Mouse (Mus musculus): Measurements from ENCODE around the gene Gnaz.

The Gnaz gene

DNA sequence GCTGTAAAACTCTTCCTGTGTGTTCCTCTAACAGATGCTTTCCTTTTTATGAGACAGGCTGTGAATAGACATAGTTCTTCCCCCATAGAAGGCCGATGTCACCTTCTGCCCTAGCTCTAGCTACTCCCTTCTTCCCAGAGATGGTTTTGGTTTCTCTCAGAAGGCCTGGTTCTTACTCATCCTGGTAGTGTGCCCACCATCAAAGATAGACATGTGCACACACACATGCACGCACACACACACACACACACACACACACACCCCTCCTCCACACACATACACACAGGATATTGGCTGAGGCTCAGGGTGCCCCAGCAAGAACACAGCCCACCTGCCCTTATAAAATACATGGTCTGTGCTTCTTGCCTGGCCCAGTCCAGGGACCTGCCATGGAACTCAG, 2.3 kb downstream of the Gnaz start:
- no peak for DNase-seq (ENCODE audit: low spot score)

DNA sequence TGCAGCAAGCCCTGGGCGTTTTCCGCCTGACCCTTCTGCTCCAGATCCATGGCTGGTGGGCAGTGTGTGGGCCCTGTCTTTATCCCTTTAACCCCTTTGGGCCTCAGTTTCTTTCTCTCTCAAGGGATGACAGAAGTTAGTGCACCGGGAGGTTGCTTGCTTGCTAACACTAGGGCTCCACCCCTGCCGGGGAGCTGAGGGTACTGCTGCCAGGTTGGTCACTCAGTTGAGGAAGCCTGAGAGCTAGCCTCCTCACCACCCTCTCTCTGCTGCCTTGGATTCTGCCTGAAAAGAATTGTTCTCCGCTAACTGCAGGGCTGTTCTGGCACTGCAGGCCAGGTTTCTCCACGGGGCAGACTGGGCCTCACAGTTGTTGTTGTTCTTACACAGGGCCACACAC, 6.0 kb downstream of the Gnaz start:
- no peak for DNase-seq (ENCODE audit: low spot score)

DNA sequence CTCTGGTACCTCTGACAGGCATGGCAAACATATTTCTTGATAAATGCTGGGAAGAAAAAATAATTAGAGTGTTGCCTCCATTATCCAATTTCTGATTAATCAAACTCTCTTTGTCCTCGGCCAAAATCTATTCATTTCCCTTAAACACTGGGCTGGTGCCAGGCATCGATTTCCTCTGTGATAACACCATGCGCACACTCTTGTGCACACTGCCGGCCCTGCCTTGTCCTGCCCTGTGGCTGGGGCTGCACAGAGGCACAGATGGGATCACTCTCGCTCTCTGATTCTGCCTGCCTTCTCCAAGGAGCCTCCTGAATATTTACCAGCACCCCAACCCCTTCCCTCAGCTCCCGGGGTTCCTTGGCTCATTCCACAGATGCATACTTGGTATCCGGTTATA, 8.6 kb downstream of the Gnaz start:
- DNase-seq (ENCODE audit: low spot score), result no peak

DNA sequence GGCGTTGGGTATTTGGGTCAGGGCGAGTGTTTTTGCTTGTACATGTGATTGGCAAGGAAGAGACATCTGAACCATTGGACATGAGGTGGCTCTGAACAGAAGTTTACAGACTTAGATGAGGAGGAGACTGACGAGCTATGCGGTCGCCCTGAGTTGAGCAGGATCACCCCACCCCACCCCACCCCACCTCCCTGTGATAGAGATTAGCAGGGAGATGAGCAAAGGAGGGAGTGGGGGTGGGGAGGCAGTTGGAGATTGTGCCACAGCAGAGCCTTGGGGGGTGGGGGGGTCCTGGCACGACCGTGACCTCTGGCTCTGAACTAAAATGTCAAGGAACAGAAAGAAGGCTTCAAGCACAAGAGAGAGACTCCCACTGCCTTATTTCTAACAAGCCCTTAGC, 9.5 kb downstream of the Gnaz start:
- DNase-seq (ENCODE audit: low spot score), result no peak

DNA sequence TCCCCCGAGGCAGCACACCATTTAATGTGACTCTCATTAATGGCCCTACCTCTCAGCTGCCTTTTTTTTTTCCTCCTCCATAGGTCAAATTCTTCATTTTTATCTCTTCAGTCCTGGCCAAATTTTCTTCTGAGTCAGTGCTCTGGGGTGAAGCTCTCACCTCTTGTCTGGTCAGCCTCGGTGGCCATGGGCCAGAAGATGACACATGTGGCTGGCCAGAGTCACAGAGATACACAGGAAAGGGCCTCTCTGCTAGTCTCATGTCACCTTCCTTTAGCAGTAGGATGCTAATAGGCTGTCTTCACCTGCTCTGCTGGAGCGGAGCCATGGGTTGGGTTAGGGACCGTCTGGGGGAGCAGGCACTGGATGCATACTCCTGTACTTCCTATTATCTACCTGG, 11.1 kb downstream of the Gnaz start:
- DNase-seq (ENCODE audit: low spot score), result no peak

DNA sequence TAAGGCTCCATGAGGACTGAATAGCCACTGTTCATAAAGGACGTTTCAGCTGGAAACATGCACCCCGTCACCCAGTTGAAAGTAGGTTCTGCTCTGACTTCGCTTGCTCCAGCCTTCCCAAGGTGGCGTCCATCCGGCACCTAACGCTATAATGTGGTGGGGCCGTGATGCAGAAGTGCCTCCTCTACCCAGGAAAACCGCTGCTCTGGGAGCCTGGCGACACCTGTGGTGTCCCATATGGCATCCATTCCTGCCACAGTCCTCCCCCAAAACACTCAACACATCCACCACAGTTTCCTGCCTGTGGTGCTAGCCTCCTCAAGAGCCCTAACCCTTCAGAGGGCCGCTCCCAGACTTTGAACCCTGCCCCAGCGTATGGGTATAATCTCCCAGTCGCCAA, 14.2 kb downstream of the Gnaz start:
- DNase-seq (ENCODE audit: low spot score), result no peak

DNA sequence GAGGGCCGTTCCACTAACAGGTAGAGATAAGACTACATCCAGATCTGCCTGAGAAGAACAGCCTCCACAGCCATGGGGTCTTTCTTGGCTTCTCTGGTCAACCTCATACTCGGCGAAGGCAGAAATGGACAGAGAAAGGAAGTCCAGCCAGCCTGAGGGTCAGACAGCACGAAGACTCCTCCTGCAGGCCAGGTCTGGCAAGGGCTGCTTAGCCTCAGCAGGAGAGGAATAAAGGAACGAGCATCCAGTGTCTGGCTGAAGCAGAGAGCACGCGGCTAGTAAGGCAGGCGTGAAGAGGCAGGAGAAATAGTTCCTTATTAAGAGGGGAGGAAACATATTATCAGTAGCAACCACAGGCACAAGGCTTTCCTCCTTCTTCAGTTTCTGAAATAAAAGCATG, 16.2 kb downstream of the Gnaz start:
- DNase-seq (ENCODE audit: low spot score), result no peak

DNA sequence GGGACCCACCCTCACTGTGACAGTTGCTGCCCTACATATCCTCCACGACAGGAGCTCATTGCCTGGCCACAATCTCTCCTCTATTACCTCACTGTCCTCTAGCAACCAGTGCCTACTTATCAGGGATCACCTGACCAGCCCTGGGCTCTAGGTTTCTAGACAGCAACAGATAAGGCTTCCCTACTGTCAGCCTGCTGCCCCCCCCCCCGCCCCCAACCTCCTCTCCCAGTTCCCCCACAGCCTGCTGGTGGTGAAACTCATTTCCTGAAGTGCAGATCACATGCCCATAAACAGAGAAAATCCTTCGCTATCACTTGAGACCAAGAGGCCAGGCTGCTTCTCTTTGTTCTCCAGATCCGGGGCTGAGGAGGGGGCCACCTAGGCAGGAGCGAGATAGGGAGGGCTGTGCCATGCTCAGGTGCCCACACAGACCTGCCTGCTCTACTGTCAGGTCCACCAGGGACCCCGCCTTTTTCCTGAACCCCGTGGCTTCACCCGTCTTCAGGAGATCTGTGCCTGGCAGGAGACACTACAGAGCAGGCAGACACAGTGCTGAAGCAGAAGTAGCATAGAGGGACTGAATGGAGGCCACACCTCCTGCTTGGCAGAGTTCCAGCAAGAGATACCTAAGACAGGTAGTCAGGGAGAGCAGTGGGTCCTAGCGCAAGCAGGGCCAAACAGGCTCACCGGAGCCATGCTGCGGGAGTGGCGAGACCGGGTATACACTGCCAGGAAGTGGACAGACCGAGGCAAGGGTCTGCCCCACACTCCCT, 20.9 kb downstream of the Gnaz start:
- DNase-seq (ENCODE audit: low spot score), result no peak

DNA sequence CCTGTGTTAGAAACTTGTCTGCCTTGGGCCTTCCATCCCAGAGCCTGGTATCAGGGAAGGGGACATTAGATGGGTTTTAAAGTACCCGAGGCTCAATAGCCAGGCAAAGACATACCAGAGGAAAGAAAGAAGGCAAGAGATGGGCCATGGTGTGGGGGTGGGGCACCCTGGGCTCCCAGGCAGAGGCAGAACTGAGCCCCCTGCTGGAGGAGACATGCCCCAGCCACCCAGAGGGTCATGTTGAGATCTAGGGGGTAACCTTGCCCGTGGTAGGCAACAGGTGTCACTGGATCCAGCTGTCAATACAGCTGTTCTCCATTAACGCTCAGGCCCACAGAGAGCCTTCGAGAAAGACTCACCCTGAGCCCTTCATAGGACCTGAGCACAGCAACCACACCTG, 22.8 kb downstream of the Gnaz start:
- no peak for DNase-seq (ENCODE audit: low spot score)

DNA sequence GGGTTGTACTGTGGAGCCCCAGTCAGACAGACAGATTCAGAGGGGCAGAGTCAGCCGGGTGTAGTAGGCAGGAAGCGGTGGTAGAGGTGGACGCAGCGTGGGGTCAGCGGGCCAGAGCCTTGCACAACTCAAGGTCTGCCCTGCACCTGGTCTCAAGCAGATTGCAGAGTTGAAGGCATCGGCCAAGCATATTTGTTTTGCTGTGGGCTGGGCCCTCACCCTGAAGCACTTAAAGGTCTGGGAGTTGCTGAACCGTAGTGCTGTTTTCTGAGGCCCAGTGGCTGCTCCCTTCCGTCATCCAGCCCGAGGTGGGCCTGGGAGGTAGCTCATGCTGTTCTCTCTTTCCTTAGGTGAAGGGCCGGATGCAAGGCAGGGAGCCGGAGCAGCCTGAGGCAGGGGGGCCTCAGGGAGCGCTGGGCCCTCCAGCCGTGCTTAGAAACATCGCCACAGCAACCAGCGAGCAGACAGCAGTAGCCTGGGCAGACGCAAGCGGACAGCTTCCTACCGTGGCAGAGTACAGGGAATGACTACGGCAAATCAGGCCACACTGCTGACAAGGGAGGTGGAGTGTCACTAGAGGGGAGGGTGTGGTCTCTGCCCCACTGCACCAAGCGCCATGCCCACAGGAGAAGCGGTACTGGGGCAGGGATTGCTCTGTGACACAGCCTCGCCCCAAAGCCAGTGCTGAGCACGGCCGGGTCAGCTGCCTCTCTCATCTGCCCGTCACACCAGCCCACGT, 23.8 kb downstream of the Gnaz start:
- DNase-seq (ENCODE audit: low spot score), result peak; percentile 31

DNA sequence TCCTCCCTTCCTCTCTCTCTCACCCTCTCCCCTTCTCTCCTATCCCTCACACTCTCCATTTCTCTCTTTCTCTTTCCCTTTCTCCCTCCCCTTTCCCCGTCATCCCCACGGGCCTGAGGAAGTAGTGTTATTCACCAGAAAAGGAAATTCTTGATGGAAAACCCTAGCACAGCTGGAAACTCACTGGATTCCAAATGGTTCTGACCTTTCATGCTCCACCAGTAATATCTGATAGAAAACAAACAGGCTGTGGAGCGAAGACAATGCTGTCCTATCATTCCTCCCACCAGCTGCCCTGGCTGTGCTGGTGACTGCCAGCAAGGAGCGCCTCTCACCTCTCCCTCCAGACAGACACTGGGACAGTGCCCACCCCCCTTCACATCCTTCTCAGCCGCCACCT, 27.9 kb downstream of the Gnaz start:
- no peak for DNase-seq (ENCODE audit: low spot score)

DNA sequence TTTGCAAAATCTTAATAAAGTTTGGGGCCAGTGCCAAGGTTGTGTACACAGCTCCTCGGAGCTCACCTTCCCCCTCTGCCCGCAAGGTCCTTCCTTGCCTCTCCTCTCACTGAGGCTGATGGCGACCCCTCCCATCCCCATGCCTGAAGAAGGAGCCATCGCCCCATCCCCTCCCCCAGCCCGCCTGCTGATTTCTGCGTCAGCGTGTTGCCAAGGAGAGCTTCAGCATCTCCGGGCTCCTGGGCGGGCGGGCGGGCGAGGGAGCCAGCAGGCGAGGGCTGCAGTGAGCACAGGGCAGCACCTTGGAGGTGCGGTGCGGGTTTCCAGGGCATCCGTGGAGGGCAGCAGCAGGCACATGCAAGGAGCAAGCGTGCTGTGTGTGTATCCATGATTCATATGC, 28.4 kb downstream of the Gnaz start:
- DNase-seq (ENCODE audit: low spot score), result peak; percentile 47

DNA sequence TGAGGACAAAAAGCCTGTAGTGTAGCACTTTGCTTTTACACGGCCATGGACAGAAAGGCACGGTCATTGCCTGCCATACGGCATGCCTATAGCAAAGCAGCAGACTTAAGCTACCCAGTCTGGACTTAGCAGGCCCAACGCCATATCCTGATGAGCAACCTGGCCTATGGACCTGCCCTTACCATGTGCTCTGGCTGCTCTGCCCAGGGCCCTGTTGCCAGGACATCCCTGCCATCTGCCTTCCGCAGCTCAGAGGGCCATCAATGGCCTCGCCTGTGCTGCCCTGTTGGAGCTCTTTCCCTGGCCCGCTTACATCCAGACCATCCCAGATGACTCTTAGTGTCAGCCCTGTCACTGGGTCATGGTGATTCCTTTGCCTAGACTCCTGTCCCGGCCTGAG, 34.4 kb downstream of the Gnaz start:
- DNase-seq (ENCODE audit: low spot score), result no peak

DNA sequence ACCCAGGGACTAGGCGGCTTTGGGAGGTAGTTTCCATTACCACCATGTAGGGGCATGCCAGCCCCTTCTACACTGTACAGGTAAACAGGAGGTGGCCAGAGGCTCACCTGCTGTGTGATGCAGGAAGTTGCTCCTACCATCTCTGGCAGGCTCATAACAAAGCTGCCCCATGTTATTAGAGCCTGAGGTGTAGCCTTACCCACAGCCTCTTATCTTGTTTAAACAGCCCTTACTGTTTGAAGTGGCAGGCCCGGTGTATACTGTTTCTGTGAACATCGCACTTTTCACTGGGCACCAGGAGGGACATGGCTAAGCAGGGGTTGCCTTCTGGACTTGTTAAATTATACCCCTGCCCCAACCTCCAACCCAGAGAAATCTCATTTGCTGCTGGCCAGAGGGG, 37.1 kb downstream of the Gnaz start:
- no peak for DNase-seq (ENCODE audit: low spot score)

DNA sequence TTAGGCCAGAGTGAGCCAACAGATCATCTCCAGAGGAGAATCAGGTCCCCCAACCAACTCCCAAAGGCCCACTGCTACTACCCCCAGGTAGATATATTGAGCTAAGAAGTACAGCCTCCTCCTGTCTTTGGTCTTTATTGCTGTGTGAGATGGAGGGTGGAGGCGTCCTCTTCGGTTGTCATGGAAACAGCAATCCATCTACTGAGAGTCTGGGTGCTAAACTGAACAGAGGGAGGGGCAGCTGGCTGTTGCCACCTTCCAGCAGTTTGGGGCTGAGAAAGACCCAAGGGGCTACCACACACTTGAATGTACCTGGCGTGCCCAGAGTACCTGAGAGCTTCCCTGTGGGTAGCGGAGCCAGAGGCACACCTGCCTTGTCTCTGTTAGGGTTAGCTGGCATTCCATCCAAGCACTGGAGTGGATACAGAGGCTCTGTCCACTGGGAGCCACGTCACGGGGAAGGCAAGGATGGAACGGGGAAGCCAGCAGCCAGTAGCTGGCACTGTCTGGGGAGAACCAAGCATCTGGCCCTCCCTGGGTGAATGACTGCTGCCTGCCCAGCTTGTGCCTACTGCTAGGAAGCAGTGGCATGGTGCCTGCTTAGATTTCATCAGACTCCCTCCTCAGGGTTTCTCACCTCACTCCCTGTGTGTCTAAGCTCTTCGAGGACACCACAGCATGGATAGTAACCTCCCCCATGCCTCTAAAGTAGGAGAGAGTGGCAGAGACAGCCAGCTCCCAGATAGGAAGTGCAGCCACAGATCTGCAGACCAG, 40.1 kb downstream of the Gnaz start:
- peak; percentile 28 for DNase-seq (ENCODE audit: low spot score)

DNA sequence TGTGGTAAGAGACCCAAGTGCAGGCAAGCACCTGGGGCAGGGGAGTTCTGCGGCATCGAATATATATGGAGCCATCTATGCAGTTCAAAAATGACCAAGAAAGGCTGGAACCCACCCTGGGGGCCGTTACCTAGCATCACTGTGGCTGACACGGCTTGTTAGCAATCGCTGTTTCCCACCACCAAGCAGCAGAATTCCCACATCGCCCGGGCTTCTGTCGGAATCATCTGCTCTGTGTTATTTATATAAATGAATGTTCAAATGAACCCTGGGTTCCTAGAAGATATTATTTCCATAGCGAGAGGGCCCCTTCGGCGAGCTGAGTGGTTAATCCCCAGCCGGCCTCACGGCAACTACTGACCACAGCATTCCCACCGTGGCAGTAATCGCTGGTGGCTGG, 43.7 kb downstream of the Gnaz start:
- DNase-seq (ENCODE audit: low spot score), result no peak

DNA sequence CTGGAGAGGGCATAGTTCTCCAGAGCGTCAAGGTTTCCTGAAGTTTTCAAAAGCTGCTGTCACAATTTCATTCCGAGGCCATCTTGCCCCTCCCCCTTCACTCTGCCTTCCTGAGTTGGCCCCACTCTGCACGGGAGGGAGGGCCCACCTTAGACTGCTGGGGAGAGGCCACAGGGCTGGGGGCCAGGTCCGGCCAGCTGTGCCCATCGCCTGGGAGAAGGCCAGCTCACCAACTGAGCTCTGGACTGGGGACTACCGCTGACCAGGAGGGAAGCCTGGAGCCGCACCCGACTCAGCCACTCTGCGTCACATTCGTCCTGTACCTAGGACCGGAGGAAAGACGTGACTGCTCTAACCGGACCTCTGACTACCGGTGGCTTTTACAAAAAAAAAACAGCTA, 48.5 kb downstream of the Gnaz start:
- no peak for DNase-seq (ENCODE audit: low spot score)

DNA sequence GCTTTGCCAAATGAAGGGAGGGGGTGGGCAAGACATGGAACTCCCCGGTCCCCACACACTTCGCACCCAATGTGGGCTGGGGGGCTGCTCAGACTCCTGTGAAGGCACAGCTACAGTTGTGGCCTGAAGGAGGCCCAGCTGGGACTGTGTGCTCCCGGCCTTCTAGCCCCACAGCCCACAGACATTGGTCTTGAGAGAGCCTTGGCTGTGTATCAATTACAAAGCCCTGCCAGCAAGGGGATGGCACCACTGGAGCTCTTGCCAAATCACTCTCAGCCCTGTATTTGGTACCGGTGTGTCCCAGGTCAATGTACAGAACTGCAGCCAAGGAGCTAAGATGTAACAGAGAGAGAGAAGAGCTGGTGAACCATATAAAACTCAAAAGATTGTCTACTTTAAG, 49.5 kb downstream of the Gnaz start:
- no peak for DNase-seq (ENCODE audit: low spot score)

DNA sequence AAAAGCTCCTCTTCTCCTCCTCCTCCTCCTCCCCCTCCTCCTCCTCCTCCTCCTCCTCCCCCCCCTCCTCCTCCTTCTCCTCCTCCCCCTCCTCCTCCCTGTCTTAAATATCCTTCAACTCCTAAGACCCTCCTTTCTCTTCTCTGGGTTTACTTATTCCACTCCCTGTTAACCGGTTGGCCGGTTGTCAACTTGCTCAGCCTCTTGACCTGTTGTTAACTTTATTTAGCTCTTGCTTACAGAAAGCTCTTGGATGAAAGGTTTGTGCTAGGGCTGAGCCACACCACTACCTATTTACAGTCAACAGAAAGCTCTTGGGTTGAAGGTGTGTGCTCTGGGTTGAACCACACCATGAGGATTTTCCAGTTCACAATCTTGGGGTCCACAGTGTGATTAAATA, 53.3 kb downstream of the Gnaz start:
- DNase-seq (ENCODE audit: low spot score), result no peak

DNA sequence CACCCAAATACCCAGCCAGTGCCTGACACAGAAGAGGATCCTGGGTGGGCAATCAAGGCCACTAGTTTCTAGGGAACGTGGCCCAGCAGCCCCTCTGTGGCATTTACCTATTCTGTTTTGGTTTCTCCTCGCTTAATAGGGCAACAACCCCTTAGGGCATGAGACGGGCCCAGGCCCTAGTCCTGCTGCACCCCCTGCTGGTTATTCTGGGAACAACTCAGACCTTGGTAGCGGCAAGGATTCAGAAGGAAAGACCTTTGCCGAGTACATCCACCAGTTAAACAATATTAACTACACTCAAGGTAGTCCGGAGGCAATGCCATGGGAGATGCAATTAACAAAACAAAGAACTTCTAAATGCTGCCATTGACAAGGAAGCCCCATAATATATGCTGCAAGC, 54.2 kb downstream of the Gnaz start:
- DNase-seq (ENCODE audit: low spot score), result peak; percentile 77

DNA sequence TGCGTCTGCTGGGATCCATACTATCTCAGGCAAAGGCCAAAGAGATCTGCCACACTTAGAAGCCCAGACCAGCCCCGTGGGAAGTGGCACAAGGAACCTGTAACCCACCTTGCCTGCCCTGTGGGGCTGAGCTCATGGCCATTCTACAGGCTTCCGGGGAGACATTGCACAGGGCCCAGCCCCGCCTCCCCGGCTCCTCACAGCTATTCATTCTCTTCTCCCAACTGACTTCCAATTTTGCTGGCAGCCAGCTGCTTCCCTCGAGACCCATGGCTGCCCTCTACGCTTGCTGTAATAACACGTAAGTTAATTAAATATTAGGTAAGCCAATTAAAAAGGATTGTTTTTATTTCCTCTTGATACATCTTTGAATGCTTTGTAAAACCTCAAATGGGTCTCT, 59.5 kb downstream of the Gnaz start:
- DNase-seq (ENCODE audit: low spot score), result no peak

DNA sequence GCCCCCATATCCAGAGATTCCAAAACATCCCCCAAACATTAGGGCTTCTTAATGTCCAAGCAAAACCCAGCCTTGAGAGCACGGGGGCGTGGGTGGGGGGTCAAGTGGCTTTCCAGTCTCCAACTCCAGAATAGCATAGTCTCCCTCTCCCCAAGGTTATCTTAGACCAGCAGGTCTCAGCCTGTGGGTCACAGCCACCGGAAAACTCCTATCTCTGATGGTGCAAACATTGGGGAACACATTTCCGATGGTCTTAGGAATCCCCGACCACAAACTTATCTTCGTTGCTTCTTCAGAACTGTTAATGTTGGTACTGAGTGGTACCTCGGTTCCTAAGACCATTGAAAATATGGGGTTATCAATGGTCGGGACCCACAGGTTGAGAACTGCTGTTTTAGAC, 61.8 kb downstream of the Gnaz start:
- DNase-seq (ENCODE audit: low spot score), result no peak

DNA sequence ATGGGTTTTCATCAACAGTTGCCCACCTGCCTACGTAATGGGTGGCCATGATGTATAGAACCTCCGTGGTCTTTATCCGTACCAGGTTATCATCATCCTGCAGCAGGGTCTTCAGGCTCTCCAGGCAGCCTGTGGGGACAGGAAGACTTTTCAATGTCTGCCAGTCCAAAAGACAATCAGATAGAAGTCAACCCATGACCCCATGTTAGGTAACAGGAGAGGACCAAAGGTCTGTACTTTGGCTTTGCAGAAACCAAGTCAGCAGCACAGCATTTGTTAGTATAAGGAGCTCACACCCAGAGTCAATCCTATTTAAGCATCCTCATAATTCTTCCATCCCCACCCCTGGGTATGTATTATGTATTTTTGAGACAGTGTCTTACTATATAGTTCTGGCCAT, 62.7 kb downstream of the Gnaz start:
- DNase-seq (ENCODE audit: low spot score), result no peak
